Mouse (Mus musculus): ENCODE data around the gene Foxo3.

The Foxo3 gene

GRCm38 (mm10) chr10:42178751-42179150, 97.8 kb downstream of the Foxo3 start:
- no peak for DNase-seq (ENCODE audit: low spot score)

GRCm38 (mm10) chr10:42177771-42178674, 98.5 kb downstream of the Foxo3 start:
- DNase-seq (ENCODE audit: low spot score), result no peak

GRCm38 (mm10) chr10:42174283-42174682, 102.3 kb downstream of the Foxo3 start:
- no peak for DNase-seq (ENCODE audit: low spot score)

- no peak for DNase-seq (ENCODE audit: low spot score)
These were observed 102.7 kb downstream of the Foxo3 start for GRCm38 (mm10) chr10:42173839-42174238.

- no peak for DNase-seq (ENCODE audit: low spot score)
These were observed 105.6 kb downstream of the Foxo3 start for GRCm38 (mm10) chr10:42170889-42171347.

GRCm38 (mm10) chr10:42170201-42170600, 106.4 kb downstream of the Foxo3 start:
- DNase-seq (ENCODE audit: low spot score), result no peak

GRCm38 (mm10) chr10:42154727-42155126, 121.8 kb downstream of the Foxo3 start:
- DNase-seq (ENCODE audit: low spot score), result no peak

GRCm38 (mm10) chr10:42152426-42153205, 123.9 kb downstream of the Foxo3 start:
- DNase-seq (ENCODE audit: low spot score), result peak; percentile 43

GRCm38 (mm10) chr10:42149767-42150166, 126.8 kb downstream of the Foxo3 start:
- DNase-seq (ENCODE audit: low spot score), result no peak

- no peak for DNase-seq (ENCODE audit: low spot score)
These were observed 128.2 kb downstream of the Foxo3 start for GRCm38 (mm10) chr10:42148326-42148725.

- no peak for DNase-seq (ENCODE audit: low spot score)
These were observed 131.3 kb downstream of the Foxo3 start for GRCm38 (mm10) chr10:42145221-42145620.

- DNase-seq (ENCODE audit: low spot score), result no peak
These were observed 131.8 kb downstream of the Foxo3 start for GRCm38 (mm10) chr10:42144788-42145187.

GRCm38 (mm10) chr10:42144176-42144575, 132.4 kb downstream of the Foxo3 start:
- DNase-seq (ENCODE audit: low spot score), result no peak

GRCm38 (mm10) chr10:42142791-42143190, 133.8 kb downstream of the Foxo3 start:
- DNase-seq (ENCODE audit: low spot score), result no peak

GRCm38 (mm10) chr10:42142081-42142480, 134.5 kb downstream of the Foxo3 start:
- DNase-seq (ENCODE audit: low spot score), result no peak

- DNase-seq (ENCODE audit: low spot score), result no peak
These were observed 136.8 kb downstream of the Foxo3 start for GRCm38 (mm10) chr10:42139749-42140148.

GRCm38 (mm10) chr10:42134759-42135702, 141.5 kb downstream of the Foxo3 start:
- DNase-seq (ENCODE audit: low spot score), result no peak

Measured in layer of hippocampus, adult 11-12 months (tissue).